Mouse (Mus musculus) gastrocnemius, adult 18-20 months (tissue): ENCODE measurements at regions not wholly inside any gene's neighbourhood (a gene's known extent, or its start where the extent isn't known, plus 50 kb on each side); places are given as distances from the start of the nearest gene placed in this dataset.
A peak's percentile ranks its signal among the peaks of the same experiment; 100 is the strongest.
"Not testable (repeated sequence)": the region's sequence is repeated elsewhere in the genome, so short reads cannot be mapped to it uniquely, and the experiment has no call there.

ENCODE experiments used
- DNase-seq: peaks from one replicate; pipeline ENCODE4 v3.0.0; 2021; ENCODE audit warnings: low spot score

DNA sequence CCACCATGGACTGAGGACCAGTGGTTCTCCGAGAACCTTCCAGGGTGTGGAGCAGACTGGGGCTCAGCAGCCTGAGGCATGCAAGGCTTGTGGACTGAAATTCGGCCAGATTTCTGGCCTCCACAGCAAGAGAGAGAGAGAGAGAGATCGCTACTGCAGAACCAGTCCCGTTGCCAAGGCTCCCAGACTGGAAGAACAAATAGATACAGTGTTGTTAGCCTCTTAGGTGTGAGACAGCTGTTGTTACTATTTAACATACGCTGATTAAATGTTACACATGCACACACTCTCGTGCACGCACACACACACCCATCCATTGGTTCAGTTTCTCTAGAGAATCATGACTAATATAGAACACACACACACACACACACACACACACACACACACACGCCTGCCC, 133.4 kb upstream of the Ajap1 start:
- no peak for DNase-seq

GRCm38 (mm10) chr4:153616938-153617337, 134.3 kb upstream of the Ajap1 start:
- peak; percentile 44 for DNase-seq

DNA sequence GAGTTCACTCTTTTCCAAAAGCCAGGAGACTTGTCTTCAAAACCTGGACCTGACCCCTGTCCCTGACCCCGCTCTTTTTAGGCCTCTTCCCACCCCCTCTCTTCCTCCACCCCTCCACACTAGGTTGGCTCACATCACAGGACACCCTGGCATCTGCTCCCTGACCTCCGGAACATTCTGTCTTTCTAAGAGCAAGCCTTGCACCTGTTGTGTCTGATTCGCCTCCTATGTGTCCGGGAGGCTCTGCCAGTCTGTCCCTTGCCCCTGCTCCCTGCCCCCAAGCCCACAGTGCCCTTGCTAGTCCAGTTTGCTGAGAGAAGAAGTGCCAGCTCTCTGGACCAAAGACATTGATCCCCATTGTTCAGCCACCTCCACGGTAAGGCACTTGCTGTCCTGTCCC, 138.3 kb upstream of the Ajap1 start:
- DNase-seq, result peak; percentile 54

DNA sequence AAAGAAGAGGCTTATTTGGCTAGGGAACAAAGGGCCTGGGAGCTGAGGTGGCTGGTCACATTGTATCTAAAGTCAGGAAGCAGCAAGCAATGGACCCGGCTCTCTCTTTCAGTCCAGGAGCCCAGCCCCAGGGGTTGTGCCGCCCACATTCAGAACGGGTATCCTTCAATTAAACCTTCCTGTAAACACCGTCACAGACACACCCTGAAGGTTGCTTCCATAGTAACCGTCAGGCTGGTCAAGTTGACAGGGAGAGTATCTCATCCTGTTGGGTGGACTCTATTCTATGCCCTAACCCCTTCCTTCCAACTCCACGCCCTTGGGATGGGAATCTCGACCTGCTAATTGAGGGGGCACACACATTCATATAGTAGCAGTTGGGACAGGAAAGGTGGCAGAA, 148.6 kb upstream of the Ajap1 start:
- no peak for DNase-seq

DNA sequence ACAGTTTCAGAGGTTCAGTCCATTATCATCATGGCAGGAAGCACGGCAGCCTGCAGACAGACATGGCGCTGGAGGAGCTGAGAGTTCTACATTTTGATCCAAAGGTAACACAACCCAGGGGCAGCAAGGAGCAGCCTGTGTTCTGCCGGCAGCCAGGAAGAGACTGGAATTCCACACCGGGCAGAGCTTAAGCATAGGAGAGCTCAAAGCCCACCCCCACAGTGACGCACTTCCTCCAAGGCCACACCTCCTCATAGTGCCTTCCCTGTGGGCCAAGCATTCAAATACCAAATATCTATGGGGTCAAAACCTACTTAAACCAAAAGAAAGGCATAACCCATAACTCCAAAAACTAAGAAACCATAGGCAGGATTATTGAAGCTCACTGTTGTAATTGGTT, 149.4 kb upstream of the Ajap1 start:
- no peak for DNase-seq

DNA sequence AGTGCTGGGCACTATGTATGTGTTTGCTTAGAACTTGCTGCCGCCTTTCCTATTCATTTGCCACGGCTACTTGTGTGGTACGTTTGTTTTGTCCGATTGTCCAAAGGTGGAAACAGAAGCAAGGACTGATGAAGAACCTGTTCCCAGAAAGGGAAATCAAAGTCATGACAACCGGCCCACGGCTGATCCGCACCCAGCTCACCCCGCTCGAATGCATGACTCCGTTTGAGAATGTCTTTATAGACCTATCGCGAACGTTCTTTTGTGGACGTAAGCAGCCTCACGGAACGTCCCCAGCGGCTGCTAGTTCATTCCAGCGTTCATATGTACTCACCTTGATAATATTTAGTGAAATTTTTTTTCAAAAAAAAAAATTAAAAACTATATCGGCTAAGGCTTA, 149.9 kb upstream of the Ajap1 start:
- no peak for DNase-seq

- DNase-seq, result no peak
Observed at GRCm38 (mm10) chr4:153633260-153633659, 150.6 kb upstream of the Ajap1 start.

- DNase-seq, result no peak
Observed at GRCm38 (mm10) chr4:153634221-153634881, 151.7 kb upstream of the Ajap1 start.

GRCm38 (mm10) chr4:153637989-153638388, 155.4 kb upstream of the Ajap1 start:
- no peak for DNase-seq

- no peak for DNase-seq
Observed at GRCm38 (mm10) chr4:153651849-153652248, 169.2 kb upstream of the Ajap1 start.

DNA sequence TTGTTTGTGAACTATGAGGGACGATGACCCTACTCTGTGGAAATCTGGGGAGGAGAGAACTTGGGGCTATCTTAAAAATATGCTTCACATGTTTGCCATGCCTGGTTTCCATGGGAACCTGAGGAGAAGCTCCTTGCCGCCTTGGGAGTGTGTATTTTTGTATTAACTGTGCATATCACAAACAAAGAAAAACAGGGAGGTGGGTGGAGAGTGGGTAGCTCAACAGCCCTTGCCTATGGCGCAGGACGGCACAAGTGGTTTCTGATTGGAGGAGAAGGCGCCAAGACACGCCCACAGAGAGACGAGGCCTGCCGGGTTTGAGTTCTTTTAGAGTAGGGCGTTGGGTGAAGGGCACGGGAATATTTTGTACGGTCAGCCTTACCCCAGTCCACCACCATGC, 170.2 kb upstream of the Ajap1 start:
- DNase-seq, result no peak

- DNase-seq, result no peak
Observed at GRCm38 (mm10) chr4:153662731-153663130, 180.1 kb upstream of the Ajap1 start.

DNA sequence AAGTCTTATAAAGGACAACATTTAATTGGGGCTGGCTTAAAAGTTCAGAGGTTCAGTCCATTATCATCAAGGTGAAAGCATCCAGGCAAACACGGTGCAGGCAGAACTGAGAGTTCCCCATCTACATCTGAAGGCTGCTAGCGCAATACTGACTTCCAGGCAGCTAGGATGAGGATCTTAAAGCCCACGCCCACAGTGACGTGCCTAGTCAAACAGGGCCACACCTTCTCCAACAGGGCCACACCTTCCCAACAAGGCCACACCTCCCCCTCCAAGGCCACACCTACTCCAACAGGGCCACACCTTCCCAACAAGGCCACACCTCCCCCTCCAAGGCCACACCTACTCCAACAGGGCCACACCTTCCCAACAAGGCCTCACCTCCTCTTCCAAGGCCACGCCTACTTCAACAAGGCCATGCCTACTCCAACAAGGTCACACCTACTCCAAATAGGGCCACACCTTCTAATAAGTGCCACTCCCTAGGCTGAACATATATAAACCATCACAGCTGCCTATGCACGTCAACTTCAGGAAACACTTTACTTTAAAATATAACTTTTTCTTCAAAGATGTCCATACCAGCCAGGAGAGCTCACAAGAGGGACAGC, 184.1 kb upstream of the Ajap1 start:
- DNase-seq, result not testable (repeated sequence)

DNA sequence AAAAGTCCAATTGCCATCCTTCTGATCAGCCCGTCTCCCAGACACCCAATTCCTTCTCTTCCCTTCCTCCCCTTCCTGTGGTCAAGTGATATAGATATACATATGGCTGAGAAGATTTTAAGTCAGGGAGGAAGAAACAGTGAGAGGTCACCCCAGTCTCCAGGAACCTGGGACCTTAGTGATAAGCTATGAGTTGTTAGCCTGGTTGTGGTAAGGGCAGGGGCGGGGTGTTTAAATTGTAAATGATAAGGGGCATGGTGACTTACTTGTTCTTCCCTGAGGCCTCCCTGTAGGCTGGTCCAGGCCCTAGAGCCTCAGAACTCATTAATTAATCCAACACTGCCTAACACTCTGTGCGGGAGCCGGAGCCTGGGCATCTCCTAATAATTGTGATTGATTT, 186.5 kb upstream of the Ajap1 start:
- no peak for DNase-seq

GRCm38 (mm10) chr4:153670216-153670615, 187.6 kb upstream of the Ajap1 start:
- no peak for DNase-seq

DNA sequence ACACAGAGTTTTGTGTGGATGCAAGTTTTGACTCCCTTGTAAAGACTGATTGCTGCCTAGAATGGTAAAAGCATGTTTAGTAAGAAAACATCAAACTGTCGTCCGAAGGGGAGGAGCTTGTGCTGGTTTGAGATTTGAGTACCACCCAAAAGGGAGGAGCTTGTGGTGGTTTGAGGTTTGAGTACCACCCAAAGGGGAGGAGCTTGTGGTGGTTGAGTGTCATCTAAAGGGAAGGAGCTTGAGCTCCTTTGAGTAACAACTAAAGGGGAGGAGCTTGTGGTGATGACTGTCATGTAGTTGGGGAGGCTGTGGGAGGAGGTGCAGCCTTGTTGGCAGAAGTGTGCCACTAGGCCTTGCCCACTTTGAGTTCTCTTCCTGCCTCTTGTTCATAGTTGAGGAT, 192.8 kb upstream of the Ajap1 start:
- DNase-seq, result no peak

DNA sequence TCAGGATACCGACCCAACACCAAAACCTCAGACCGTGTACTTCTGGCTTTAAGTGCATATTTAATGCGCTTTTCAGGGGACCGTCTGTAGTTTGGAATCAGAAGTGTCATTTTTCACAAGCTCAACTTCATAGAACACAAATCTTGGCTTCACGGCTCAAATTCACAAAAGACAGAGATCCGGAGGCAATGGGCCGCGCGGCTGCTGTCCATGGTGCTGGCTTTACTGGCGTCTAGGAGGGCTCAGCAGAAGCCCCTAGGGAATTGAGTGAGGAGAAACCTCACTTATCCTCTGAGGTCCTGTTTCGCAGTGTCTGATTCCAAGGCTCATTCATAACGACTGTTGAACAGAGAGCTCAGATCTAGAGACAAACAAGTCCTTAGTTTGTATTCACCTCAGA, 196.5 kb upstream of the Ajap1 start:
- no peak for DNase-seq

DNA sequence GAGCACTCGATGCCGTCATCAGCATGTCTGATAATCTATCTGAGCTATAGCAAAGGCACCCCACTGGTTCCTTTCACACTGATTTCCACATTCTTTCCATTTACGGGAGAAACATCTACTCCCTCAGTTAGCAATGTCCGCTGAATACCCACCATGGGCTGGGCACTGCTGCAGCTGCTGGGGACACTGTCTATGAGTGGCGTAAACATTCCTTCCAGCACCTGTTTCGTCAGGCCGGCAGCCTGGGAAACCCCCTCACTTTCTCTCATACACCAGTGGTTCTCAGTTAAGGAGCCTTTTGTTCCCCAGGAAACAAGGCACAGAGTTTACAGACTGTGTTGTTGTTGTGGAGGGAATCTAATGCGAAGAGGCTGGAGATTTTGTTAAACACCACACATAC, 205.8 kb upstream of the Ajap1 start:
- DNase-seq, result no peak

- no peak for DNase-seq
Observed at GRCm38 (mm10) chr4:153693881-153694280, 211.3 kb upstream of the Ajap1 start.

- no peak for DNase-seq
Observed at GRCm38 (mm10) chr4:153696426-153697040, 213.9 kb upstream of the Ajap1 start.

DNA sequence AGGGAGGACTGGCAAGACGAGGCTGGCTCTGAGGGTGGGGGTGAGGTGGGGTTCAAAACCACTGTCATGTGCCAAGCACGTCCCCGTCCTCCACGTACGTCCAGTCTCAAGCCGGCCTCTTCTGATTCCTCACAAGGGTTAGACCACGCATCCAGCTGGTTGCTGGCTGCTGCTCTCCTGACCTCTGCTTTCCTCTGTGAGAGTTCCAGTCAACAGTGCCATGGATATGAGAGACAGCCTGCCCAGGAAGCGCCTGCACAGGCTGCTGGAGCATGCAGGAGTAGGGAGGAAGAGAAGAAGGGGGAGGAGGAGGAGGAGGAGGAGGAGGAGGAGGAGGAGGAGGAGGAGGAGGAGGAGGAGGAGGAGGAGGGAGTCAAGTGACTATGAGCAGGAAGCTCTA, 224.6 kb upstream of the Ajap1 start:
- no peak for DNase-seq

DNA sequence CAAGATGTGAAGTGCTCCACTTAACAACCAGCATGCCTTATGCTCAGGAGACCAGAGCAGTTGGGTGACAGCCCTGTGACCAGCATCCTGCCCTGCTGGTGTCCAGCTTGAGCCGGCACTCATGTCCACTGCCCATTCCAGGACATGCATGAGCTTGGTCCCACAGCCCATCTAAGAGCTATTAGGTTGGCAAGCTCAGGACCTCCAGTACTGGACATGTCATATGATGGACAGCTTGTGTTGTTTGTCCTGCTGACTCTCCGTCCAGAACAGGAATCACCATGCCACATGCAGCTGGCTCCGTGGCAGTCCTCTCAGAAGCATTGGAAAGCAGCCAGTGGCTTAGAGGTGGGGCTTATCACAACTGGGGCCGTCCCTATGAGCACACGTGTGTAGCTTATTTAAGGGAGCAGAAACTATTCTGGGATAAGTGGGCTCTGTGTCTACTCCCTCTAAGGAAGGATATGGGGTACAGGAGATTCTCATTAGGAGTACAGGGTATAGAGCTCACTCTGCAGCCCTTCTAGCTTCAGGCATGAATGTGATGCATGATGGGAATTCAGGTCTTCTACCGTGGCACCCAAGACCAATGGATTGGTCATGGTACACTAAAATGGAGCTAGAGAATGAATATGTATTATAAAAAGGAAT, 232.5 kb upstream of the Ajap1 start:
- DNase-seq, result no peak

DNA sequence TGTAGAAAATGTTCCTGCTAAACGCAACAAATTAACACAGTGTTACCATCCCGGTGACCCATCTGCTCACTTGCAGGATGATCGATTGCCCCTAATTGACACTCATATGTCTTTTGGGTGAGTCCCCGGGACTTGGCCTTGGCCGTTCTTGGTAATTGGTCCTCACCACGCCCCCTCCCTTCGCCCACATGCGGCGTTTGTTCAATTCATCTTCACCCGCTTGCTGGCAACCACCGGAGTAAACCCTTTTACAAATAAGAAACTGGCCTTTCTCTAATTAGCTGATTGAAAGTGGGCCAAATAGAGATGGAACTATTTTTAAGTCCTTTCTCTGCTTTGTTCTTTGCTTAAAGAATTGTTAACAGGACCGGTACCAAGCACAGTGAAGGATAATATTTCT, 234.7 kb upstream of the Ajap1 start:
- no peak for DNase-seq
